Mouse (Mus musculus) midbrain, embryonic 16.5 days (tissue): ENCODE data around the gene Pla2g6. TPM values are rescaled to one million over a fixed set of nuclear protein-coding genes. Genes with fewer than 3 reads are reported as not detected.

Experiments
- ATAC-seq: fragments of 200-750 bp; cut with Nextera tagmentation; 2 replicates; pipeline ENCODE4 v1.8.0; 2017; ENCODE audit warnings: moderate TSS enrichment
- H3K27ac ChIP-seq: fragments of 300-500 bp; sonication (generic); 2 replicates; pipeline ENCODE4 v1.5.1; 2014; ENCODE audit warnings: mild to moderate bottlenecking, low read length, mixed read lengths
- H3K27me3 ChIP-seq: fragments of 300-500 bp; sonication (generic); 2 replicates; pipeline ENCODE4 v1.6.1; 2014; ENCODE audit warnings: low read depth, low read length, mixed read lengths; ENCODE audit not compliant: control insufficient read depth, insufficient read depth
- H3K36me3 ChIP-seq: fragments of 300-500 bp; sonication (generic); 2 replicates; pipeline ENCODE4 v1.6.1; 2014; ENCODE audit warnings: mild to moderate bottlenecking, low read length, moderate library complexity, mixed read lengths; ENCODE audit not compliant: control insufficient read depth, insufficient read depth
- H3K4me1 ChIP-seq: fragments of 300-500 bp; sonication (generic); 2 replicates; pipeline ENCODE4 v1.6.1; 2014; ENCODE audit warnings: mild to moderate bottlenecking, low read length, mixed read lengths; ENCODE audit not compliant: control insufficient read depth, insufficient read depth
- H3K4me2 ChIP-seq: fragments of 300-500 bp; sonication (generic); 2 replicates; pipeline ENCODE4 v1.6.1; 2014; ENCODE audit warnings: mild to moderate bottlenecking, low read length, mixed read lengths
- H3K4me3 ChIP-seq: fragments of 300-500 bp; sonication (generic); 2 replicates; pipeline ENCODE4 v1.5.1; 2014; ENCODE audit warnings: low read depth, mild to moderate bottlenecking, low read length, moderate library complexity, mixed read lengths
- H3K9ac ChIP-seq: fragments of 300-500 bp; sonication (generic); 2 replicates; pipeline ENCODE4 v1.6.1; 2014; ENCODE audit warnings: low read depth, low read length, mixed read lengths
- H3K9me3 ChIP-seq: fragments of 300-500 bp; sonication (generic); replicated peaks from 2 replicates; pipeline ENCODE4 v1.6.1; 2014; ENCODE audit warnings: mild to moderate bottlenecking, low read length, mixed read lengths; ENCODE audit not compliant: control insufficient read depth, poor library complexity, severe bottlenecking
- WGBS: fragments of 180-500 bp; shearing (Covaris S2); extraction: QIAGEN DNeasy Blood & Tissue Kit; methylation state at CpG from one replicate; pipeline ENCODE4 v1.1.7; 2014; 5-methylcytosine and 5-hydroxymethylcytosine counted together
- polyA plus RNA-seq: library from polyadenylated mRNA; unstranded; fragments of >200 nt; fragmentation: Nextera tagmentation; extraction: Ambion mirVana; gene quantifications from 2 replicates; pipeline ENCODE4 v1.2.1, GENCODE M21; 2015

Pla2g6 gene
- polyA plus RNA-seq, 1 experiment from 2014 or later = 29.8 TPM

GRCm38 (mm10) chr15:79353690-79354305 lies 25.6 kb upstream of the Pla2g6 start:
- Histone ChIP-seq H3K4me3 (no peak overlapping the region), H3K4me1 (peaks cover 12% of the 10 kb centered on the region; the same call in 1 of the 2 replicates), H3K36me3 (no peaks in the 10 kb centered on the region), H3K27ac (no peak overlapping the region), H3K27me3 (peaks cover 16% of the 10 kb centered on the region), H3K4me2 (no peak overlapping the region), H3K9ac (no peak overlapping the region), H3K9me3 (no peaks in the 10 kb centered on the region)
- no peak for ATAC-seq
- WGBS = 90% methylated on average over 5 of the region's 5 CpGs

- Histone ChIP-seq H3K9ac (no peak overlapping the region), H3K27ac (no peak overlapping the region), H3K27me3 (peaks cover 18% of the 10 kb centered on the region), H3K4me1 (peaks cover 17% of the 10 kb centered on the region), H3K9me3 (no peaks in the 10 kb centered on the region), H3K4me3 (no peak overlapping the region), H3K4me2 (no peak overlapping the region), H3K36me3 (no peaks in the 10 kb centered on the region)
- ATAC-seq = no peak
- WGBS = 87% methylated on average over 6 of the region's 6 CpGs
These were observed 24.3 kb upstream of the Pla2g6 start for GRCm38 (mm10) chr15:79352479-79352878.

GRCm38 (mm10) chr15:79351331-79351767 lies 23.2 kb upstream of the Pla2g6 start:
- peaks cover 8% of the 10 kb centered on the region for H3K4me1 ChIP-seq
- no peak overlapping the region for H3K9ac ChIP-seq
- no peak overlapping the region for H3K27ac ChIP-seq
- ATAC-seq = no peak
- WGBS = 38% methylated on average over 15 of the region's 15 CpGs
- no peaks in the 10 kb centered on the region for H3K36me3 ChIP-seq
- H3K4me2 ChIP-seq = no peak overlapping the region
- no peak overlapping the region for H3K4me3 ChIP-seq
- no peaks in the 10 kb centered on the region for H3K9me3 ChIP-seq
- H3K27me3 ChIP-seq = peaks cover 14% of the 10 kb centered on the region

- no peaks in the 10 kb centered on the region for H3K36me3 ChIP-seq
- H3K9me3 ChIP-seq = no peaks in the 10 kb centered on the region
- H3K4me2 ChIP-seq = no peak overlapping the region
- no peak overlapping the region for H3K27ac ChIP-seq
- no peak for ATAC-seq
- WGBS = 92% methylated on average over 4 of the region's 4 CpGs
- H3K4me3 ChIP-seq = no peak overlapping the region
- H3K9ac ChIP-seq = no peak overlapping the region
- H3K27me3 ChIP-seq = peaks cover 9% of the 10 kb centered on the region
- H3K4me1 ChIP-seq = peaks cover 8% of the 10 kb centered on the region
These were observed 22.7 kb upstream of the Pla2g6 start for GRCm38 (mm10) chr15:79350866-79351265.

GRCm38 (mm10) chr15:79348651-79349050 lies 20.5 kb upstream of the Pla2g6 start:
- Histone ChIP-seq H3K9ac (no peak overlapping the region; the same call in 1 of the 2 replicates), H3K36me3 (no peaks in the 10 kb centered on the region), H3K27me3 (peaks cover 7% of the 10 kb centered on the region; the same call in 1 of the 2 replicates), H3K9me3 (no peaks in the 10 kb centered on the region), H3K4me3 (peak overlapping the region; percentile 83; the same call in 1 of the 2 replicates), H3K4me1 (peaks cover 8% of the 10 kb centered on the region), H3K27ac (no peak overlapping the region), H3K4me2 (peak overlapping the region; percentile 96)
- no peak for ATAC-seq
- 67% methylated on average over 8 of the region's 8 CpGs for WGBS

- Histone ChIP-seq H3K4me1 (peaks cover 8% of the 10 kb centered on the region), H3K9ac (peak overlapping the region; percentile 82), H3K4me2 (peak overlapping the region; percentile 96), H3K9me3 (no peaks in the 10 kb centered on the region), H3K27ac (peak overlapping the region; percentile 78), H3K4me3 (peak overlapping the region; percentile 83), H3K27me3 (peaks cover 7% of the 10 kb centered on the region; the same call in 1 of the 2 replicates), H3K36me3 (no peaks in the 10 kb centered on the region)
- under 1% methylated on average over 41 of the region's 46 CpGs for WGBS
- ATAC-seq = peak; percentile 65
These were observed 19.8 kb upstream of the Pla2g6 start for GRCm38 (mm10) chr15:79347845-79348506.

- Histone ChIP-seq H3K36me3 (no peaks in the 10 kb centered on the region), H3K27me3 (peaks cover 7% of the 10 kb centered on the region; the same call in 1 of the 2 replicates), H3K4me3 (peak overlapping the region; percentile 83), H3K4me1 (peaks cover 8% of the 10 kb centered on the region), H3K27ac (peak overlapping the region; percentile 78), H3K9me3 (no peaks in the 10 kb centered on the region), H3K9ac (peak overlapping the region; percentile 82), H3K4me2 (peak overlapping the region; percentile 96)
- peak; percentile 90 for ATAC-seq
- under 1% methylated on average over 59 of the region's 61 CpGs for WGBS
These were observed 19.1 kb upstream of the Pla2g6 start for GRCm38 (mm10) chr15:79347165-79347844.

- peak within 1 kb of the TSS; percentile 82 for H3K9ac ChIP-seq
- 53% methylated on average over 8 of the region's 8 CpGs for WGBS
- no peaks in the 10 kb centered on the region for H3K36me3 ChIP-seq
- peak within 1 kb of the TSS; percentile 83 for H3K4me3 ChIP-seq
- peaks cover 8% of the 10 kb centered on the region for H3K4me1 ChIP-seq
- ATAC-seq = no peak
- H3K27ac ChIP-seq = peak within 1 kb of the TSS; percentile 78
- H3K4me2 ChIP-seq = peak within 1 kb of the TSS; percentile 96
- H3K9me3 ChIP-seq = no peaks in the 10 kb centered on the region
- peaks cover 7% of the 10 kb centered on the region; the same call in 1 of the 2 replicates for H3K27me3 ChIP-seq
These were observed 18.0 kb upstream of the Pla2g6 start, which contains the start of gene Maff for GRCm38 (mm10) chr15:79346051-79346793. Gene Maff, plus strand, starts transcription at chr15:79346621.
